Mouse (Mus musculus) heart, adult 2 months (tissue): Measurements from ENCODE around the gene Gjb2. TPM values are rescaled to one million over a fixed set of nuclear protein-coding genes. Genes with fewer than 3 reads are reported as not detected.

Source experiments
- DNase-seq, 2 experiments: peaks; one replicate each; pipeline ENCODE4 v3.0.0; 2021
- H3K27ac ChIP-seq: fragments of 200-600 bp; 2 replicates; pipeline ENCODE4 v1.8.1; 2022
- H3K27me3 ChIP-seq: fragments of 200-500 bp; 2 replicates; pipeline ENCODE4 v1.6.1; 2012; ENCODE audit warnings: mild to moderate bottlenecking, low read length, inconsistent platforms, mixed read lengths; ENCODE audit not compliant: control insufficient read depth, insufficient read depth
- H3K36me3 ChIP-seq: fragments of 200-500 bp; 2 replicates; pipeline ENCODE4 v1.6.1; 2012; ENCODE audit warnings: low read length, inconsistent platforms; ENCODE audit not compliant: control insufficient read depth, insufficient read depth
- H3K4me1 ChIP-seq: fragments of 200-500 bp; 2 replicates; pipeline ENCODE4 v1.6.1; 2011; ENCODE audit warnings: low read length; ENCODE audit not compliant: control insufficient read depth, insufficient read depth
- H3K4me3 ChIP-seq: fragments of 200-600 bp; 2 replicates; pipeline ENCODE4 v1.8.1; 2022
- H3K79me2 ChIP-seq: fragments of 200-500 bp; replicated peaks from 2 replicates; pipeline ENCODE4 v1.6.1; 2012; ENCODE audit warnings: mild to moderate bottlenecking, inconsistent platforms, low read length, moderate library complexity, mixed read lengths; ENCODE audit not compliant: control insufficient read depth, insufficient read depth
- H3K9ac ChIP-seq: fragments of 200-500 bp; 2 replicates; pipeline ENCODE4 v1.6.1; 2012; ENCODE audit warnings: low read depth, mild to moderate bottlenecking, control low read depth, inconsistent platforms, low read length, mixed read lengths
- CTCF ChIP-seq: fragments of 200-600 bp; IDR thresholded peaks from 2 replicates; pipeline ENCODE4 v1.8.1; 2022; ENCODE audit warnings: antibody characterized with exemption, mild to moderate bottlenecking, moderate library complexity
- EP300 ChIP-seq: fragments of 200-500 bp; IDR thresholded peaks from 2 replicates; pipeline ENCODE4 v1.6.1; 2011; ENCODE audit warnings: low read depth, low read length, control low read depth; ENCODE audit not compliant: insufficient read depth
- POLR2A ChIP-seq: fragments of 200-500 bp; IDR thresholded peaks from 2 replicates; pipeline ENCODE4 v1.6.1; 2011; ENCODE audit warnings: mild to moderate bottlenecking, low read depth, low read length, control low read depth; ENCODE audit not compliant: insufficient read depth
- WGBS: fragments of 180-500 bp; shearing (Covaris S2); methylation state at CpG from one replicate; pipeline ENCODE4 v1.1.7; 2018; 5-methylcytosine and 5-hydroxymethylcytosine counted together
- intact Hi-C: fragments of 180-260 bp; cut with DNase I; formaldehyde crosslinking; loops from one replicate; pipeline ENCODE4 v1.15.1; 2025
- polyA plus RNA-seq: library from polyadenylated mRNA; depleted of rRNA; stranded (reverse); fragments of >200 nt; gene quantifications from 2 replicates; pipeline ENCODE4 v1.2.3, GENCODE M21; 2012
- total RNA-seq, 2 experiments: library from RNA; stranded (reverse); gene quantifications; 2 replicates each; pipeline ENCODE4 v1.2.3; 2021

Gene Gjb2
- total and polyA plus RNA-seq, 3 experiments: 0.20 TPM; not detected in 2

- WGBS: 4% methylated on average over 22 of the region's 22 CpGs
- H3K36me3 ChIP-seq: no peaks in the 10 kb centered on the region
- DNase-seq: no peak
- H3K4me1 ChIP-seq: no peaks in the 10 kb centered on the region
- peaks cover 13% of the 10 kb centered on the region for H3K27me3 ChIP-seq
- TF ChIP-seq EP300 (no peak), POLR2A (no peak), CTCF (no peak)
- peak overlapping the region; percentile 50 for H3K4me3 ChIP-seq
- H3K27ac ChIP-seq: no peak overlapping the region
- H3K9ac ChIP-seq: peak overlapping the region; percentile 62
- no peaks in the 10 kb centered on the region for H3K79me2 ChIP-seq
- intact Hi-C loops: no loop called here
Measured at GRCm38 (mm10) chr14:57103711-57104105, 794 bp downstream of the Gjb2 start.

- intact Hi-C loops: no loop called here
- Histone ChIP-seq H3K79me2 (no peaks in the 10 kb centered on the region), H3K36me3 (no peaks in the 10 kb centered on the region), H3K4me3 (no peak overlapping the region), H3K27ac (no peak overlapping the region), H3K9ac (no peak overlapping the region), H3K27me3 (peaks cover 13% of the 10 kb centered on the region), H3K4me1 (no peaks in the 10 kb centered on the region)
- WGBS: 76% methylated on average over 6 of the region's 6 CpGs
- DNase-seq: no peak
- TF ChIP-seq EP300: no peak
- no peak for TF ChIP-seq POLR2A
- no peak for TF ChIP-seq CTCF
Measured at GRCm38 (mm10) chr14:57103121-57103520, 1.4 kb downstream of the Gjb2 start.

GRCm38 (mm10) chr14:57101623-57102022 lies 2.9 kb downstream of the Gjb2 start:
- Histone ChIP-seq H3K36me3 (no peaks in the 10 kb centered on the region), H3K79me2 (no peaks in the 10 kb centered on the region), H3K27me3 (peaks cover 13% of the 10 kb centered on the region), H3K27ac (no peak overlapping the region), H3K9ac (no peak overlapping the region), H3K4me3 (no peak overlapping the region), H3K4me1 (no peaks in the 10 kb centered on the region)
- TF ChIP-seq CTCF: no peak
- no peak for TF ChIP-seq POLR2A
- no peak for TF ChIP-seq EP300
- 86% methylated on average over 7 of the region's 7 CpGs for WGBS
- intact Hi-C loops: no loop called here
- DNase-seq: no peak

DNA sequence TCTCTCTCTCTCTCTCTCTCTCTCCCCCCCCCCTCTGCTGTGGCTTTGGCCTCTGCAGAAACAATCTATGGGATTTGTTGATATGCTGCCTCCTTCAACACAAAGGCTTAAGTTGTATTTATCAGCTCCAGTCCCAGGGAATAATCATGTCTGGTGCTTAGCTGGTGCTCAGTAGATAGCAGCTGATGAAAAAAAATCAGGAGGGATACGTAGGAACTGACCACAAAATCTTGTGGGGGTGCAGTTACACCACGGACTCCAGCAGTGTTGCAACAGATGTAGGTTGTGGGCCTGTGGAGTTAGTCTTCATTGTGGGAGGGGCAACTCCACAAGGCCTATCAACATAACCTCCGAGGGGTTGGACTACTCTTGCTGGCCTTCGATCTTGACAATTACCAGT lies 8.6 kb downstream of the Gjb2 start:
- Histone ChIP-seq H3K36me3 (no peaks in the 10 kb centered on the region), H3K4me1 (no peaks in the 10 kb centered on the region), H3K4me3 (no peak overlapping the region), H3K9ac (no peak overlapping the region), H3K27ac (no peak overlapping the region), H3K27me3 (no peaks in the 10 kb centered on the region), H3K79me2 (no peaks in the 10 kb centered on the region)
- intact Hi-C loops: loop anchor here (10.0 kb wide), 1 partner anchor 549 kb away; no protein-coding TSS in a partner anchor
- no peak for TF ChIP-seq EP300
- TF ChIP-seq CTCF: no peak
- TF ChIP-seq POLR2A: no peak
- WGBS: 53% methylated on average over 4 of the region's 4 CpGs
- DNase-seq: no peak

DNA sequence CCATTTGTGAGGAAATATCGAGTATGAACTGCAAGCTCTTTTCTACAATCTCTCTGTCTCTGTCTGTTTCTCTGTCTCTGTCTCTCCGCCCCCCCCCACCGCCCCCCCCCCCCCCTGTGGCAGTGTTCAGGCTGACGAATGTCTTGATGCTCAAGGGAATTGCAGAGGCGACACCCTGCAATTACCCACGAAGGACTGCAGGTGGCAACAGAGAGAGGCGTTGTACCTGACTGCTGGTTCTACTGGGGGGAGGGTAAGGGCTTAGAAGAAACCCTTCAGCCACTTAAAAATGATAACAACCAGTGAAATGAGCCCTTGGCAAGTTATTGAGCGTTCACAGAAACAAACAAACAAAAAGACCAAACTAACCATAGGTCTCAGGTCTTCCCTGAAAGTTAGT lies 11.5 kb downstream of the Gjb2 start:
- Histone ChIP-seq H3K9ac (no peak overlapping the region), H3K4me1 (no peaks in the 10 kb centered on the region), H3K27ac (no peak overlapping the region), H3K79me2 (no peaks in the 10 kb centered on the region), H3K27me3 (no peaks in the 10 kb centered on the region), H3K4me3 (no peak overlapping the region), H3K36me3 (no peaks in the 10 kb centered on the region)
- peak; percentile 13 to 28 for DNase-seq
- intact Hi-C loops: loop anchor here (5.0 to 10.0 kb wide), 2 partner anchors 269 to 552 kb away; no protein-coding TSS in a partner anchor
- TF ChIP-seq EP300: no peak
- TF ChIP-seq CTCF: peak; percentile 65
- 7% methylated on average over 8 of the region's 8 CpGs for WGBS

DNA sequence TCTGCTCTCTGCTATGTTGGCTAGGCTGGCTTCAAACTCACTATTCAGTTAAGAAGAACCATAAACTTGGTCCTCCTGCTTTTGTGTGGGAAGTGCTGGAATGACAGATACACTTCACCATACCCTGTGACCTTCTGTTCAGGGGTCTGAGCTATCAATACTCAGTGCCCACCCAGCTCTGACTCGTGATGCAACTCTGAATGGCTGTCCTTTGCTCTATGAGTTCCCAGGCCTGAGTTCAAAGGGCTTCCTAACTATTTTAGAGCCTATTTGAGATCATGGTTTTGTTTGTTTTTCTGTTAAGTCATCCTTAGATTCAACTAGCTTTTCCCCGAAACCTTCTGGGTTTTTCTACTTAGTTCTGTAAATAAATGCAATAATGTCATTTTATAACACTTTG lies 14.5 kb downstream of the Gjb2 start:
- Histone ChIP-seq H3K4me1 (peaks cover 4% of the 10 kb centered on the region), H3K27me3 (no peaks in the 10 kb centered on the region), H3K9ac (no peak overlapping the region), H3K36me3 (no peaks in the 10 kb centered on the region), H3K4me3 (no peak overlapping the region), H3K79me2 (no peaks in the 10 kb centered on the region), H3K27ac (no peak overlapping the region)
- no peak for TF ChIP-seq EP300
- TF ChIP-seq POLR2A: no peak
- TF ChIP-seq CTCF: no peak
- no peak for DNase-seq
- intact Hi-C loops: loop anchor here (5.0 to 10.0 kb wide), 2 partner anchors 272 to 555 kb away; no protein-coding TSS in a partner anchor
- 70% methylated on average over 2 of the region's 2 CpGs for WGBS
